Mouse (Mus musculus): ENCODE measurements around the gene Gpc4. TPM values are rescaled to one million over a fixed set of nuclear protein-coding genes. Genes with fewer than 3 reads are reported as not detected.

The Gpc4 gene
- polyA plus RNA-seq, 1 experiment from 2014 or later, result 10.0 TPM

DNA sequence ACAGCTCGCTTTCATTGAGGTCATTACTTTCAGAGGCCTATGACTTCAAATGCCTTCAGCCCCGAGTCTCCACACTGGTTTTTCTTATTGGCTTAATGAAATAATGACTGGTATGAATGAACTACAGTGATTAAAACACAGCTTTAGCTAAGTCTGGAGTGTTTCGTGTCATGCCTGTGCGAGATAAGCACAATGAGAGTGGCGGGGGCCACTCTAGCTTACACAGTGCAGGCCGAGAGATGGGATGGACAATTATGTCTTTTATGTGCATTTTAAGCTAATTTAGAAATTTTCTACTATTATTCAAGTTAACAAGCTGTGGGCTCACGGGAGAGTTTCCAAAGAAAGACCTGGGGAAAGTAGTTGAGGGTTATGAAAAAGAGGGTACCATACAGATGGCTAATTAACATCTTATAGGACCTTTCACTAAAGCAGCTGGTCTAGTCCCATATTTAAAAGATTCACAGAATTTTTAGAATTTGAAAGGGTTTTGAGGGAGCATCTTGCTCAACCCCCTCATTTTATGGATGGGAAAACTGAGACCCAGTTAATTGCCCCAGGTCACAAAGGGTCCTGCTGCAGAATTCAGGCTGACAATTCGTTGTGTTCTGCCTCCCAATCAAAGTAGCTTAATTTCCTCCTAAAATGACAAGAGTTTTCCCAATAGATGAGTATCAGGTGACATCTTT lies 78.0 kb downstream of the Gpc4 start:
- Histone ChIP-seq H3K4me1 (replicated peaks; ENCODE audit: control insufficient read depth, insufficient read depth, low read length) (no peaks in the 10 kb centered on the region), H3K9ac (no peak overlapping the region), H3K4me2 (replicated peaks) (no peak overlapping the region), H3K27ac (no peak overlapping the region), H3K36me3 (replicated peaks; ENCODE audit: control insufficient read depth, insufficient read depth) (no peaks in the 10 kb centered on the region), H3K27me3 (ENCODE audit: control insufficient read depth, insufficient read depth, low read length) (no peaks in the 10 kb centered on the region), H3K9me3 (ENCODE audit: control insufficient read depth, low read length) (no peaks in the 10 kb centered on the region), H3K4me3 (replicated peaks; ENCODE audit: low read length) (no peak overlapping the region)
- 68% methylated on average over 8 of the region's 8 CpGs for WGBS
- no peak for ATAC-seq (ENCODE audit: low FRiP score)
- DNase-seq (ENCODE audit: low spot score), result no peak

- Histone ChIP-seq H3K4me1 (replicated peaks; ENCODE audit: control insufficient read depth, insufficient read depth, low read length) (no peaks in the 10 kb centered on the region), H3K4me2 (replicated peaks) (no peak overlapping the region), H3K9ac (no peak overlapping the region), H3K27me3 (ENCODE audit: control insufficient read depth, insufficient read depth, low read length) (no peaks in the 10 kb centered on the region), H3K27ac (no peak overlapping the region), H3K36me3 (replicated peaks; ENCODE audit: control insufficient read depth, insufficient read depth) (no peaks in the 10 kb centered on the region), H3K4me3 (replicated peaks; ENCODE audit: low read length) (no peak overlapping the region), H3K9me3 (ENCODE audit: control insufficient read depth, low read length) (no peaks in the 10 kb centered on the region)
- no peak for DNase-seq (ENCODE audit: low spot score)
- ATAC-seq (ENCODE audit: low FRiP score), result no peak
- WGBS, result 81% methylated on average over 3 of the region's 3 CpGs
These were observed 81.5 kb downstream of the Gpc4 start for GRCm38 (mm10) chrX:52083557-52083956.

GRCm38 (mm10) chrX:52072410-52072809 lies 92.6 kb downstream of the Gpc4 start:
- no peaks in the 10 kb centered on the region for H3K9me3 ChIP-seq (ENCODE audit: control insufficient read depth, low read length)
- H3K4me1 ChIP-seq (replicated peaks; ENCODE audit: control insufficient read depth, insufficient read depth, low read length), result no peaks in the 10 kb centered on the region
- ATAC-seq (ENCODE audit: low FRiP score), result no peak
- no peak overlapping the region for H3K4me2 ChIP-seq (replicated peaks)
- no peak overlapping the region for H3K27ac ChIP-seq
- no peak overlapping the region for H3K4me3 ChIP-seq (replicated peaks; ENCODE audit: low read length)
- DNase-seq (ENCODE audit: low spot score), result no peak
- H3K9ac ChIP-seq, result no peak overlapping the region
- WGBS, result 83% methylated on average over 2 of the region's 2 CpGs
- no peaks in the 10 kb centered on the region for H3K36me3 ChIP-seq (replicated peaks; ENCODE audit: control insufficient read depth, insufficient read depth)
- H3K27me3 ChIP-seq (ENCODE audit: control insufficient read depth, insufficient read depth, low read length), result no peaks in the 10 kb centered on the region

- Histone ChIP-seq H3K9me3 (ENCODE audit: control insufficient read depth, low read length) (no peaks in the 10 kb centered on the region), H3K4me2 (replicated peaks) (no peak overlapping the region), H3K36me3 (replicated peaks; ENCODE audit: control insufficient read depth, insufficient read depth) (no peaks in the 10 kb centered on the region), H3K9ac (no peak overlapping the region), H3K4me3 (replicated peaks; ENCODE audit: low read length) (no peak overlapping the region), H3K27me3 (ENCODE audit: control insufficient read depth, insufficient read depth, low read length) (no peaks in the 10 kb centered on the region), H3K4me1 (replicated peaks; ENCODE audit: control insufficient read depth, insufficient read depth, low read length) (no peaks in the 10 kb centered on the region), H3K27ac (no peak overlapping the region)
- 74% methylated on average over 13 of the region's 13 CpGs for WGBS
- ATAC-seq (ENCODE audit: low FRiP score), result no peak
- DNase-seq (ENCODE audit: low spot score), result no peak
These were observed 111.6 kb downstream of the Gpc4 start for GRCm38 (mm10) chrX:52053416-52053815.

DNA sequence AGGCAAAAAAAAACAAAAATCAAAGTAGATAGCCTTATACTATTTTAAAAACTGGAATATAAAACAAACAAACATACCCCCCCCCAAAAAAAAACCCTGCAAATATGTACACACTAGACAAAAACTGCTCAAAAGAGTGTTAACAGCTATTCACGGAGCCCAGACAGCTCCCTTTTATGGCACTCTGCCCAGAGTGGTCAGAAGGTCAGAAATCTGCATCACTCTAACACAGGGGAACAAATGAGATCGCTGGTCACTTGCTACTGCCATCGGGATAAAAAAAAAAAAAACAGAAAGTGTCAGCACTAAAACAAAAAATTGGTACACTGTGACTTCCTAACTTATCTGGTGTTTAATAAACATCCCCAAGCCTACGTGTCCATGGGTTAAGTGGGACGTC lies 113.0 kb downstream of the Gpc4 start:
- no peaks in the 10 kb centered on the region for H3K36me3 ChIP-seq (replicated peaks; ENCODE audit: control insufficient read depth, insufficient read depth)
- no peaks in the 10 kb centered on the region for H3K9me3 ChIP-seq (ENCODE audit: control insufficient read depth, low read length)
- no peak overlapping the region for H3K27ac ChIP-seq
- peak; percentile 27 for DNase-seq (ENCODE audit: low spot score)
- H3K4me2 ChIP-seq (replicated peaks), result no peak overlapping the region
- no peaks in the 10 kb centered on the region for H3K27me3 ChIP-seq (ENCODE audit: control insufficient read depth, insufficient read depth, low read length)
- H3K9ac ChIP-seq, result no peak overlapping the region
- H3K4me1 ChIP-seq (replicated peaks; ENCODE audit: control insufficient read depth, insufficient read depth, low read length), result no peaks in the 10 kb centered on the region
- WGBS, result 50% methylated on average over 5 of the region's 5 CpGs
- no peak for ATAC-seq (ENCODE audit: low FRiP score)
- H3K4me3 ChIP-seq (replicated peaks; ENCODE audit: low read length), result no peak overlapping the region

- ATAC-seq (ENCODE audit: low FRiP score) (no peak), DNase-seq (ENCODE audit: low spot score) (no peak)
- Histone ChIP-seq H3K4me1 (replicated peaks; ENCODE audit: control insufficient read depth, insufficient read depth, low read length) (no peaks in the 10 kb centered on the region), H3K4me3 (replicated peaks; ENCODE audit: low read length) (no peak overlapping the region), H3K36me3 (replicated peaks; ENCODE audit: control insufficient read depth, insufficient read depth) (no peaks in the 10 kb centered on the region), H3K27ac (no peak overlapping the region), H3K9me3 (ENCODE audit: control insufficient read depth, low read length) (no peaks in the 10 kb centered on the region), H3K27me3 (ENCODE audit: control insufficient read depth, insufficient read depth, low read length) (no peaks in the 10 kb centered on the region), H3K9ac (no peak overlapping the region), H3K4me2 (replicated peaks) (no peak overlapping the region)
- 51% methylated on average over 4 of the region's 4 CpGs for WGBS
These were observed 114.1 kb downstream of the Gpc4 start for GRCm38 (mm10) chrX:52050941-52051340.

- ATAC-seq (ENCODE audit: low FRiP score) (no peak), DNase-seq (ENCODE audit: low spot score) (no peak)
- WGBS, result 74% methylated on average over 1 of the region's 1 CpGs
- Histone ChIP-seq H3K9me3 (ENCODE audit: control insufficient read depth, low read length) (no peaks in the 10 kb centered on the region), H3K36me3 (replicated peaks; ENCODE audit: control insufficient read depth, insufficient read depth) (no peaks in the 10 kb centered on the region), H3K27me3 (ENCODE audit: control insufficient read depth, insufficient read depth, low read length) (no peaks in the 10 kb centered on the region), H3K4me2 (replicated peaks) (no peak overlapping the region), H3K27ac (no peak overlapping the region), H3K9ac (no peak overlapping the region), H3K4me3 (replicated peaks; ENCODE audit: low read length) (no peak overlapping the region), H3K4me1 (replicated peaks; ENCODE audit: control insufficient read depth, insufficient read depth, low read length) (no peaks in the 10 kb centered on the region)
These were observed 125.2 kb downstream of the Gpc4 start for GRCm38 (mm10) chrX:52039875-52040274.

DNA sequence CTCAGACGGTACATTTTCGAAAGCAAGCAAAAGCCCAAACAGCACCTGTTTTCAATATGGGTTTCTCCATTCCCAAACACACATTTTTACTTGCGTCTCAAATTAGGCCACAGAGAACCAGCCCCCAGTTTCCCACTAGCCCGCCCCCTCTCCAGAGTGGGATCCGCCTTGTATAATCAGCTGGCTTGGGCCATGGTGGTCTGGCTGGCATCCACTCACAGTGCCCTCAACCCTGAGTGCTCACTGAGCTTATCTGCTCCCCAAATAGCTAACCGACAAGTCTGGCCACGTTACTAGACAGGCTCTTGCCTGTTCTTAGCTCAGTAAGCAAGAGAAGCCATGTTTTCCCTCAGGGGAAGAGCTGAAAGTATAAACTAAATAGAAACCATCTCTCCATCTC lies 134.9 kb downstream of the Gpc4 start:
- no peak overlapping the region for H3K4me2 ChIP-seq (replicated peaks)
- no peak for DNase-seq (ENCODE audit: low spot score)
- WGBS, result 89% methylated on average over 7 of the region's 7 CpGs

GRCm38 (mm10) chrX:52017660-52018059 lies 147.4 kb downstream of the Gpc4 start:
- ATAC-seq (ENCODE audit: low FRiP score), result no peak
- Histone ChIP-seq H3K36me3 (replicated peaks; ENCODE audit: control insufficient read depth, insufficient read depth) (no peaks in the 10 kb centered on the region), H3K9me3 (ENCODE audit: control insufficient read depth, low read length) (no peaks in the 10 kb centered on the region), H3K27me3 (ENCODE audit: control insufficient read depth, insufficient read depth, low read length) (no peaks in the 10 kb centered on the region), H3K4me3 (replicated peaks; ENCODE audit: low read length) (no peak overlapping the region), H3K4me1 (replicated peaks; ENCODE audit: control insufficient read depth, insufficient read depth, low read length) (no peaks in the 10 kb centered on the region), H3K9ac (no peak overlapping the region), H3K4me2 (replicated peaks) (no peak overlapping the region), H3K27ac (no peak overlapping the region)
- DNase-seq (ENCODE audit: low spot score), result no peak
- 48% methylated on average over 5 of the region's 9 CpGs for WGBS

More for the DNA sequence above, 134.9 kb downstream of the Gpc4 start:
- H3K4me1 ChIP-seq (replicated peaks; ENCODE audit: control insufficient read depth, insufficient read depth, low read length), result no peaks in the 10 kb centered on the region
- no peak overlapping the region for H3K9ac ChIP-seq
- H3K4me3 ChIP-seq (replicated peaks; ENCODE audit: low read length), result no peak overlapping the region
- H3K36me3 ChIP-seq (replicated peaks; ENCODE audit: control insufficient read depth, insufficient read depth), result no peaks in the 10 kb centered on the region
- H3K27me3 ChIP-seq (ENCODE audit: control insufficient read depth, insufficient read depth, low read length), result no peaks in the 10 kb centered on the region
- H3K27ac ChIP-seq, result no peak overlapping the region
- no peaks in the 10 kb centered on the region for H3K9me3 ChIP-seq (ENCODE audit: control insufficient read depth, low read length)
- no peak for ATAC-seq (ENCODE audit: low FRiP score)
